Mouse (Mus musculus): ENCODE results near the gene Serinc4.

GRCm38 (mm10) chr2:121423166-121423565 is 33.4 kb downstream of the Serinc4 start:
- TF ChIP-seq CTCF (IDR thresholded peaks at IDR 0.05; ENCODE audit: control insufficient read depth, insufficient read depth, insufficient replicate concordance, low read depth, low read length) (no peak), POLR2A (IDR thresholded peaks at IDR 0.05; ENCODE audit: control insufficient read depth, low read depth, low read length) (no peak)

All from testis, adult 2 months (tissue).